Mouse (Mus musculus) hindbrain, embryonic 12.5 days (tissue): ENCODE measurements at regions not wholly inside any gene's neighbourhood (a gene's known extent, or its start where the extent isn't known, plus 50 kb on each side); places are given as distances from the start of the nearest gene placed in this dataset.

Experiments used
- ATAC-seq: fragments of 200-750 bp; cut with Nextera tagmentation; 2 replicates; pipeline ENCODE4 v1.8.0; 2017; ENCODE audit warnings: moderate TSS enrichment; ENCODE audit not compliant: low FRiP score
- H3K27ac ChIP-seq: fragments of 300-500 bp; sonication (generic); 2 replicates; pipeline ENCODE4 v1.5.1; 2016; ENCODE audit warnings: mild to moderate bottlenecking
- H3K27me3 ChIP-seq: fragments of 300-500 bp; sonication (generic); 2 replicates; pipeline ENCODE4 v1.6.1; 2016; ENCODE audit warnings: mild to moderate bottlenecking
- H3K36me3 ChIP-seq: fragments of 300-500 bp; sonication (generic); 2 replicates; pipeline ENCODE4 v1.6.1; 2016; ENCODE audit warnings: mild to moderate bottlenecking
- H3K4me1 ChIP-seq: fragments of 300-500 bp; sonication (generic); 2 replicates; pipeline ENCODE4 v1.6.1; 2016
- H3K4me2 ChIP-seq: fragments of 300-500 bp; sonication (generic); replicated peaks from 2 replicates; pipeline ENCODE4 v1.6.1; 2016; ENCODE audit warnings: mild to moderate bottlenecking
- H3K4me3 ChIP-seq: fragments of 300-500 bp; sonication (generic); 2 replicates; pipeline ENCODE4 v1.5.1; 2016; ENCODE audit warnings: mild to moderate bottlenecking
- H3K9ac ChIP-seq: fragments of 300-500 bp; sonication (generic); 2 replicates; pipeline ENCODE4 v1.6.1; 2016; ENCODE audit warnings: mild to moderate bottlenecking, moderate library complexity
- H3K9me3 ChIP-seq: fragments of 300-500 bp; sonication (generic); replicated peaks from 2 replicates; pipeline ENCODE4 v1.6.1; 2016; ENCODE audit warnings: mild to moderate bottlenecking
- WGBS: fragments of 180-500 bp; shearing (Covaris S2); methylation state at CpG from one replicate; pipeline ENCODE4 v1.1.7; 2016; 5-methylcytosine and 5-hydroxymethylcytosine counted together

GRCm38 (mm10) chr14:28781660-28782059 lies 236.3 kb upstream of the Lrtm1 start:
- H3K27ac ChIP-seq: no peak overlapping the region
- no peak for ATAC-seq
- H3K9me3 ChIP-seq: no peaks in the 10 kb centered on the region
- H3K4me3 ChIP-seq: no peak overlapping the region
- H3K27me3 ChIP-seq: no peaks in the 10 kb centered on the region
- 91% methylated on average over 7 of the region's 7 CpGs for WGBS
- no peaks in the 10 kb centered on the region for H3K4me1 ChIP-seq
- no peak overlapping the region for H3K4me2 ChIP-seq
- H3K9ac ChIP-seq: no peak overlapping the region
- H3K36me3 ChIP-seq: no peaks in the 10 kb centered on the region

- no peaks in the 10 kb centered on the region for H3K4me1 ChIP-seq
- H3K4me2 ChIP-seq: no peak overlapping the region
- H3K36me3 ChIP-seq: no peaks in the 10 kb centered on the region
- H3K9ac ChIP-seq: no peak overlapping the region
- no peak overlapping the region for H3K4me3 ChIP-seq
- no peak for ATAC-seq
- no peak overlapping the region for H3K27ac ChIP-seq
- no peaks in the 10 kb centered on the region for H3K9me3 ChIP-seq
- WGBS: 84% methylated on average over 6 of the region's 6 CpGs
- no peaks in the 10 kb centered on the region for H3K27me3 ChIP-seq
Measured at GRCm38 (mm10) chr14:28784106-28784633, 233.8 kb upstream of the Lrtm1 start.

GRCm38 (mm10) chr14:28798290-28798689 lies 219.7 kb upstream of the Lrtm1 start:
- no peaks in the 10 kb centered on the region; the same call in 1 of the 2 replicates for H3K27me3 ChIP-seq
- no peaks in the 10 kb centered on the region for H3K9me3 ChIP-seq
- H3K4me2 ChIP-seq: peak overlapping the region; percentile 22; the same call in 1 of the 2 replicates
- H3K36me3 ChIP-seq: no peaks in the 10 kb centered on the region
- H3K4me1 ChIP-seq: no peaks in the 10 kb centered on the region
- WGBS: 2% methylated on average over 4 of the region's 4 CpGs
- no peak overlapping the region for H3K27ac ChIP-seq
- no peak for ATAC-seq
- no peak overlapping the region for H3K4me3 ChIP-seq
- H3K9ac ChIP-seq: no peak overlapping the region

GRCm38 (mm10) chr14:28801681-28802080 lies 216.3 kb upstream of the Lrtm1 start:
- WGBS: 66% methylated on average over 4 of the region's 4 CpGs
- no peak overlapping the region for H3K9ac ChIP-seq
- no peak for ATAC-seq
- peaks cover 4% of the 10 kb centered on the region; the same call in 1 of the 2 replicates for H3K9me3 ChIP-seq
- no peak overlapping the region for H3K4me3 ChIP-seq
- no peak overlapping the region for H3K27ac ChIP-seq
- no peak overlapping the region for H3K4me2 ChIP-seq
- no peaks in the 10 kb centered on the region for H3K4me1 ChIP-seq
- H3K27me3 ChIP-seq: no peaks in the 10 kb centered on the region; the same call in 1 of the 2 replicates
- no peaks in the 10 kb centered on the region for H3K36me3 ChIP-seq

GRCm38 (mm10) chr14:28802126-28802525 lies 215.9 kb upstream of the Lrtm1 start:
- Histone ChIP-seq H3K36me3 (no peaks in the 10 kb centered on the region), H3K27ac (no peak overlapping the region), H3K4me1 (no peaks in the 10 kb centered on the region), H3K4me2 (no peak overlapping the region), H3K27me3 (no peaks in the 10 kb centered on the region; the same call in 1 of the 2 replicates), H3K9me3 (peaks cover 4% of the 10 kb centered on the region; the same call in 1 of the 2 replicates), H3K9ac (no peak overlapping the region), H3K4me3 (no peak overlapping the region)
- 84% methylated on average over 5 of the region's 5 CpGs for WGBS
- ATAC-seq: no peak

GRCm38 (mm10) chr14:28808094-28808493 lies 209.9 kb upstream of the Lrtm1 start:
- no peak for ATAC-seq
- 82% methylated on average over 4 of the region's 4 CpGs for WGBS
- no peak overlapping the region for H3K27ac ChIP-seq

GRCm38 (mm10) chr14:28809355-28809754 lies 208.7 kb upstream of the Lrtm1 start:
- Histone ChIP-seq H3K9ac (no peak overlapping the region), H3K4me3 (no peak overlapping the region), H3K27me3 (no peaks in the 10 kb centered on the region), H3K4me1 (no peaks in the 10 kb centered on the region), H3K9me3 (peaks cover 4% of the 10 kb centered on the region; the same call in 1 of the 2 replicates), H3K27ac (no peak overlapping the region), H3K36me3 (no peaks in the 10 kb centered on the region), H3K4me2 (no peak overlapping the region)
- 50% methylated on average over 5 of the region's 5 CpGs for WGBS
- ATAC-seq: no peak

More at GRCm38 (mm10) chr14:28808094-28808493, 209.9 kb upstream of the Lrtm1 start:
- Histone ChIP-seq H3K36me3 (no peaks in the 10 kb centered on the region), H3K27me3 (no peaks in the 10 kb centered on the region), H3K4me2 (no peak overlapping the region), H3K9me3 (peaks cover 4% of the 10 kb centered on the region; the same call in 1 of the 2 replicates), H3K4me1 (no peaks in the 10 kb centered on the region), H3K4me3 (no peak overlapping the region), H3K9ac (no peak overlapping the region)

- Histone ChIP-seq H3K27ac (no peak overlapping the region), H3K4me1 (peaks cover 5% of the 10 kb centered on the region; the same call in 1 of the 2 replicates), H3K36me3 (no peaks in the 10 kb centered on the region), H3K4me2 (no peak overlapping the region), H3K9me3 (no peaks in the 10 kb centered on the region), H3K9ac (no peak overlapping the region), H3K4me3 (no peak overlapping the region), H3K27me3 (no peaks in the 10 kb centered on the region)
- WGBS: 75% methylated on average over 5 of the region's 5 CpGs
- no peak for ATAC-seq
Measured at GRCm38 (mm10) chr14:28820970-28821369, 197.0 kb upstream of the Lrtm1 start.

- Histone ChIP-seq H3K4me3 (no peak overlapping the region), H3K36me3 (no peaks in the 10 kb centered on the region), H3K9me3 (no peaks in the 10 kb centered on the region), H3K4me1 (no peaks in the 10 kb centered on the region), H3K9ac (no peak overlapping the region), H3K27ac (no peak overlapping the region), H3K4me2 (no peak overlapping the region), H3K27me3 (no peaks in the 10 kb centered on the region)
- WGBS: 54% methylated on average over 6 of the region's 6 CpGs
- ATAC-seq: no peak
Measured at GRCm38 (mm10) chr14:28827186-28827585, 190.8 kb upstream of the Lrtm1 start.

GRCm38 (mm10) chr14:28837117-28837516 lies 180.9 kb upstream of the Lrtm1 start:
- H3K4me3 ChIP-seq: no peak overlapping the region

GRCm38 (mm10) chr14:28848831-28849590 lies 169.0 kb upstream of the Lrtm1 start:
- 31% methylated on average over 2 of the region's 2 CpGs for WGBS
- H3K4me2 ChIP-seq: no peak overlapping the region

More at GRCm38 (mm10) chr14:28837117-28837516, 180.9 kb upstream of the Lrtm1 start:
- no peaks in the 10 kb centered on the region for H3K9me3 ChIP-seq
- no peak for ATAC-seq
- H3K27me3 ChIP-seq: no peaks in the 10 kb centered on the region
- H3K27ac ChIP-seq: no peak overlapping the region
- no peaks in the 10 kb centered on the region for H3K4me1 ChIP-seq
- H3K4me2 ChIP-seq: no peak overlapping the region
- no peak overlapping the region for H3K9ac ChIP-seq
- H3K36me3 ChIP-seq: no peaks in the 10 kb centered on the region

More at GRCm38 (mm10) chr14:28848831-28849590, 169.0 kb upstream of the Lrtm1 start:
- H3K27me3 ChIP-seq: no peaks in the 10 kb centered on the region
- H3K4me3 ChIP-seq: no peak overlapping the region
- no peaks in the 10 kb centered on the region for H3K9me3 ChIP-seq
- H3K36me3 ChIP-seq: no peaks in the 10 kb centered on the region
- no peak overlapping the region for H3K9ac ChIP-seq
- H3K27ac ChIP-seq: no peak overlapping the region
- no peak for ATAC-seq
- H3K4me1 ChIP-seq: no peaks in the 10 kb centered on the region
